Mouse (Mus musculus): ENCODE measurements around the gene Cdpf1.

The Cdpf1 gene

DNA sequence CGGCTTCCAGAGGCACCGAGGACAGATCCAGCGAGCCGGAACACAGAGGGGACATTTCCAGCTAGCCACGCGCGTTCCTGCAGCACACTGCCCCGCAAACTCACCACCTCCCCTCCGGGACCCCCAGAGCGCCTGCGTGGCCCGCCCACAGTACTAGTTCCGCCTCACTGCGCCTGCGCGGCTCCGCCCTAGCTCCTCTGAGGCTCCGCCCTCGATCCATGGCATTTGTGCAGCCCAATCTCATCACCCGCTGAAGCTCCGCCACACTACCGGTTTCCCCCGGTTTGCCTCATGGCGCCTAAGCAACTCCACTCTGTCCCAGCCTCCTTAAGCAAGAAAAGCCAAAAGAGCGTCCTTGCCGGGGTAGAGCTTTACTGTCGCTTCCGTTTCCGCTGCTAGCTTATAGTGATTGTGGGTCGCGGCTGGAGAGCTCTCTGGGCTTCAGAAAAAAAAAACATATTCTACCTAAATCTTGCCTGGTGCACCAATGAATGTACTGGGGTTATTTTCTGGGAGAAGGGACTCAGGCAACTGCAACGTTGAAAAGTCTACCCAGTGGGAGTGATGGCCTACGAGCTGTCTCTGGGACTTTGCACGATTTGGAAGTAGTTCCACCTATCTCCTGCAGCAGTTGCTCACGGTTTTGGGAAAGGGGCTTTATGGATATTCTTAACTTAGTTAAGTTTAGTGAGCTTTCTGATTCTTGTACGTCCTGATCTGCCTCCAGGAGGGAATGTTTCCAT is at the start of gene Cdpf1:
Gene Cdpf1 (minus strand): TSS at position 163 of the 743 bp plus-strand sequence.
- DNase-seq (ENCODE audit: low spot score in 2 of 2) = peak; percentile 99

DNA sequence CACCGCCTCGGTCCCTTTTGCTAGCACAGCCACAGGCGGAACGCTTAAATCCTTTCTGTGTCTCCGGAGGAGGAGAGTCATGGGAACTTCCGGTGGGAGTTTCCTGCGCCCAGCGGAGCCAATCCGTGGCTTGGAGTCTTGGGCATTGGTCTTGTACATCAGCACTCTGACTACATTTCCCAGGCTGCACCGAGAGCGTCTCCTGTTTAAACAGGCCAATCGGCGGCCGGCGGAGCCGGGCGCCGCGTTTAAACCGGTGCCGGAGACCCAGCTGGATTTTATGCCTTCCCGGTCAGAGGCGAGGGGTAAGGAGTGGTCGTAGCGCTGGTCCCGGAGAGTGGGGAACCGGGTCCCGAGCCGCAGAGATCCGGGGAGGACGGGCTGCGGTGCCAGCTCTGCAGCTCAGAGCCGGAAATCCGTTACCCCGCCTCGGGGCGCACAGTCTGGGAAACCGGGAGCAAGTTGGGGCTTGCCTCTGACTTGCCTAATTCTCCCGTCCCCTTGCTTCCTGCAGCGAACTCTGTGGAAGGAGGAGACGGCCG is 48.1 kb upstream of the Cdpf1 start, which contains the start of gene Gtse1:
Gene Gtse1 (plus strand): TSS at position 256 of the 542 bp plus-strand sequence.
- DNase-seq (ENCODE audit: low spot score in 2 of 2) = peak; percentile 93

DNA sequence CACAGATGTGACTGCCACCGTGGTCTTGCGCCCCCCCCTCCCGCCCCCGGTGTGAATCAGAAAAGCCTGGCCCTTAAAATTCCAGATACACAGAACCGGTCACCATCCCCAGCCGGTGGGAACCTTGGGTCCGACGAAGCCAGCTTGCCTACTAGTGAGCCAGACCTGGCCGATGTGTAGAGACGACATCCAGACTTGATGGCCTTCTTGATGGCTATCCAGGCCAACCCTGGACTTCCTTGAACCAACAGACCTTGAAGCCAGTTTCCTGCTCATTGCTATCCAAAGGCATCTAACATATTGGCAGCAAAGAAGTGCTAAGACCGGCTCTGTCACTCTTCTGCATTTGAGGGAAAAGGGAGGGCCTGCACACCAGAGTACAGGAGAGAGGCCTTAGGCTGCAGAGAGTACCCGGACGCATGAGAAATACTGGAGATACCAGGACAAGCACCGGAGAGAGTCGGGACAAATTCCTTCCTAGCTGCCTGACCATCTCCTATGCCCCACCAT is 47.5 kb upstream of the Cdpf1 start:
- no peak for DNase-seq (ENCODE audit: low spot score in 2 of 2)

DNA sequence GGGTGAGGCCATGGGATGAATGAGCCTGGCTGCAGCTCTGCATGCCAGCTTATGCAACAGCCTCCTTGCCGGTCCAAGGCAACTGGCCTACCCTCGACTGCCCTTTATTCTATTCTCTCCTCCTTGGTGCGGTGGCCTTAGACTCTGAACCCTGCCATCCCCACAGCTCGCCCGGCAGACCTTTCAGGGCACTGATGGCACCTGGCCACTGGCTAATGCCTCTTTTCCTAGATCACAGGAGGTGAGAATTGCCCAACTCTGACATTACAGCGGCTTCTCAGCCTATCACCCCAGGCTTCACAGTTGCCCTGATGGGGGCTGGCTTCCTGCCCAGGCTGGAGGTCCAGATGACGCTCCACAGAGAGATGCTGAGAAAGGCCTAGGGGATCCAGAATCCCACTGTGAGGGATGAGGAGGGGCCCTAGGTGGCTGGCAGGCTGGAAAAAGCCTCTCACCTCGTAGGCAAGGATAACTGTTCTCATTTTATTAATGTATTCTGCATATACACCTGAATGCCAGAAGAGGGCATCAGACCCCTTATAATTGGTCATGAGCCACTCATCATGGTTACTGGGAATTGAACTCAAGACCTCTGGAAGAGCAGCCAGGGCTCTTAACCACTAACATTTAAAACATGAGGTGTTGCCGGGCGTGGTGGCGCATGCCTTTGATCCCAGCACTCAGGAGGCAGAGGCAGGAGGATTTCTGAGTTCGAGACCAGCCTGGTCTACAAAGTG is 40.3 kb upstream of the Cdpf1 start:
- DNase-seq (ENCODE audit: low spot score in 2 of 2) = no peak

DNA sequence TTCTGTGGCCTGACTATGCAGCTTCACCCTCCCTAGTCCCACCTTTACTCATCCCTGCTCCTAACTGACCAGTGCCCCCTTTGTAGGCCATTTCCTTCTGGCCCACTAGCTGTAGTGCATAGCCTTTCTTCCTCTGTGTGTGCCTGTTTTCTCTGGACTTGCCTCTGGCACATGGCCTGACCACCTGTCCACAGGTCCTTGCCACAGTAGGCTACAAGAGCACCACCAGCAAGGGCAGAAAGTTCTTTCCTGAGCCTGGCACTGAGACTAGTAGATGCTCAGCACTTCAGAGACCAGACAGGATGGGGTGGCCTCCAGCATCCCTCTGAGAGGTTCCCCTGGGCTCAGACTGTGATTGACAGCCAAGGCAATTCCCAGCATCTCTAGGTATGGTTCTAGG is 33.6 kb upstream of the Cdpf1 start:
- DNase-seq (ENCODE audit: low spot score in 2 of 2) = no peak

DNA sequence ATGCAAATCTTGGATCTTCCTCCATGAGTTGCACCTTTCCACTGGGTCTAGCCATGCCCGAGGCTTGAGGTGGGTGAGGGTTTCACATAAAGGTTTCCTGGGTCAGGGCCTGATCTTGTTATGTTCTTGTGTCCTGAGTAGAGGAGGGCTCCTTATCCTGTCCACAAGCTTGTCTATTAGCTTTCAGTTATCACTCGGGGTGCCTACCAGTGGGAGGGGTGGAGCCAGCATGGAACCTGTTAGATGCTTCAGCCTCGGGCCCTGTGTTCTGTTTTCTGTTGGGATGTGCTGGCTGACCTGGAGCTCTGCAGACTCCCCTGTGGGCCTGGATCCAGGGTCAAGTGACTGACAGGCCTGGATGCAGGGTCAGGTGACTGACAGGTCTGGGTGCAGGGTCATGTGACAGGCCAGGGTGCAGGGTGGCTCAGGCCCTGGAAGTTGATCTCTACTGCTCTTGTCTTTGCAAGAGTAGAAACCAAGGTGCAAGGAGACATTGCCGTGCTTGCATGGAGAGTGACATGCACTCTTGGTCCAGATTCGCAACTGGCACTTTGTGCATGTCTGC is 30.4 kb upstream of the Cdpf1 start:
- no peak for DNase-seq (ENCODE audit: low spot score in 2 of 2)

DNA sequence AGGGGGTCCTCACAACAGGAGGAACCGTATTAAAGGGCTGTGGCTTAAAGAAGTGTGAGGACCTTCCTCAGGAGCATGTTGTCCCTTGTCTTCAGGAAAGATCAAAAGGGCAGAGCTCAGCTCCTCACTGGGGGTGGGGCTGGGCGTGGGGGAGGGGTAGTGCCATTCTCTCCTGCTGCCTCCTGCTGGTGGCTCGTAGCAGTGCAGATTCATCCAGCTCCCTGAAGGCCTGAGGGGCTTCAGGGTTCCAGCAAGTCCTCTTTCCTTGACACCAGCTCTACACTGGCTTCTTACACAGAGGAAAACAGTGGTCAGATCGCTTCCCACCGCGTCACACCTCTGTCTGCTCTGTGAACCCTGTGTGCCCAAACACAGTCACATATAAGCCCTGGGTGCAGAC is 29.5 kb upstream of the Cdpf1 start:
- DNase-seq (ENCODE audit: low spot score in 2 of 2) = no peak

DNA sequence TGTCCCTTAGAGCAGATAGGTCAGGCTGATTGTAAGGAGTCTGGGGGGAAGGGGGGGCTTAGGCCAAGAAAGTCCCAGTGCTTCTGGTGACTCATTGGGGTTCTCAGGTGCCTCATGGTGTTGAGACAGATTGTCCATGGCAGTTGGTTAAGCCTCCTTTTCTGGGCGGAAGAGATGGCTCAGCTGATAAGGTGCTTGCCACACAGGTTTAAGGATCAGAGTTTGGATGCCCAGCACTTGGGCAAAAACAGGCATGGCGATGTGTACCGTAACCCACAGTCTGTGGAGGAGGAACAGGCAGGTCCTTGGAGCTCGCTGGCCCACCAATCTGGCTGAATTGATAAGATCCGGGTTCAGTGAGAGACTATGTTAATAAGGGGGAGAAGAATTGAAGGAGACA is 25.4 kb upstream of the Cdpf1 start:
- peak; percentile 64 to 69 for DNase-seq (ENCODE audit: low spot score in 2 of 2)

DNA sequence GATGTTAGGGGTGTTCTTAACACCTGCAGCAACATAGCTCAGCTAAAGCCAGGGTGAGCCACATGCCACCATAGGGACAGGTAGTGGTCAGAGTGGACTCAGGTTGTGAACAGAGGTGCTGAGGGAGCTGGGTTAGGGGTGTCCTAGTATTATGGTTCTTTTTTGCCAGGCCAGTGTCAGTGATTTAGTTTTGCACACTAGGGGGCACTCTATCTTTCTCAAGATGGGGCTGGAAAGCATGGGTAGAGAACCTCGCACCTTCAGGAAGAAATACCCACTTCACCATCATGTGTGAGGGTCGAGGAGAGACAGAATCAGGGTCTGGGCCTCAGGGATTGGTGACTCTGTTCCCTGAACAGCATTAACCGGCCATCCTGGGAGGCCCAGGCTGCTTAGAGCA is 23.8 kb upstream of the Cdpf1 start:
- DNase-seq (ENCODE audit: low spot score in 2 of 2) = no peak

DNA sequence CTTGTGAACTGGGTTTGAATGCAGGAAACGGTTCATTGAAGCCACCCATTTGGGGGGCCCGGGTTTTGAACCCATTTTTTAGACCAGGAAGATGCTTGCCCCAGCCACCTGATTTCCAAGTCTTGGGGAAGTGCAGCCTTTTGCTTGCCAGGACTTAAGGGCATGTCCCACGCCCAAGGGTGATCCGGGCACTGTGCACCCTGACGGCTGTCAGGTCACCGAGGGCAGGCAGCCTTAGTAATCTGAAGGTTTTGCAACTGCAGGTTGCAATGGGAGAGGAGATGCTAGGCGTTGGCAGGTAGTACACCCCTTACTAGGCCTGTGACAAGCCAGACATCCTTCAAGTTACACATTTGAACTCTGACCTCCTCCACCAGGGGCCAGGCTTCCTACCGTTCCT is 21.1 kb upstream of the Cdpf1 start:
- no peak for DNase-seq (ENCODE audit: low spot score in 2 of 2)

DNA sequence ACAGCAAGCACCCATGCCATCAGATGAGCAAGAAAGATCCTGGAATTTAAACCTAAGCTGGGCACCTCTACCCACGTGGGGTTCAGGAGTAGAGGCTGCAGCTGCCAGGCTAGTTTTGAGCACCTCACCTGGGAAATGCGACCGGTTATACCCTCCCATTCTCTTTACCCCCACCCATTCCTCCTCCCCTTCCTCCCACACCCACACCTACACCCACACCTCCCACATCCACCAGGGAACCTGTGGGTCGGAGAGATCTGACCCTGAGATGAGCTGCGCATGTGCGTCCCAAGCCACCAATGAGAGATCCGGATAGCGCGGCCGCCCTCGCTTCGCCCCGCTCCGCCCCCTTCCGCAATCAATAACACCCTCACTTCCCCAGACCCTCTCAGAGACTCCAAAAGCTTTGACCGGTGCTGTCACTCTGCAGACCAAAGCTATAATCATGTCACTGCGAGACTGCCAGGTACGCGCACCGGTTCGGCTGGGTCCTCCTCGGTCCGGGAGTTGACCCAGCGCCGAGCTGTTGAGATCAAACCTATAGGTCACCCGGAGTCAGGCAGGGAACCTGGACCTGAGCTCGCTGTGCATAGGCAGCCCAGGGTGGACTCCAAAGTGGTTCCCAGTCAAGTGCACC is 20.6 kb upstream of the Cdpf1 start, which contains the start of gene Ttc38:
Gene Ttc38 (plus strand): TSS at position 353 of the 637 bp plus-strand sequence.
- peak; percentile 80 to 88 for DNase-seq (ENCODE audit: low spot score in 2 of 2)

DNA sequence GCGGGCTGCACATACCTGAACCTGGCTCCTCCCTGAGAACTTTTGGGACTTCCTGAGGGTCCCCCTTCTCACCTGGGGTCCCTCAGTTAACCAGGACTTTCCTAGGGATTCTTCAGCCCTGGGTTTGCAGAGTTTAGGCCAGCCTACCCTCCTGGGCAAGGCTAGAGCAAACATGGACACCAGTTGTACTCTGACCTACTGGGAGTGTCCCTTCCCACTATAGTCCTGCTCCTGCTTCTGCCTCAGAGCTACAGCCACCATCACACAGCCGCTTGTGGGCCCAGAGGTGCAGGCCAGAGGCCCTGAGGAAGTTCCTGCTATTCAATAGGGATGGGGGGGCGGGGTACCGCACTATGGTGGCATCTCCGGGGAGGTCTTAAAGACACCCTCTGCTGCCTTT is 18.0 kb upstream of the Cdpf1 start:
- DNase-seq (ENCODE audit: low spot score in 2 of 2) = no peak

DNA sequence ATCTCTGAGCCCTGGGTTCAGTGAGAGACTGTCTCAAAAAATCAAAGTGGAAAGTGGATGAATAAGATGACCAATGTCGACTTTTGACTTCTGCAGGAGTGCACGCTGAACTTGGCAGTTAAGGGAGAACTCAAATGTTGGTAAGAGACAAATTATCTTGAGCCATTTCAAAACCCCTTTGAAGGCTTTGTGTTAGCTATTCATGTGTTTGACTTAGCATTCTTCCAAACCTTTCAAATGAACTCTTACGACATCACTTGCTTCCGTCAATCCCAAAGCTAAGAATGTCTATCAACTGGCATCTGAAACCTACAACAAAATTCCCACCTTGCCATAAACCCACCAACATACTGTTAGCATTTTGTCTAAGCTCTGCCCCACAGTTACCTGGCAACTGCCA is 16.6 kb upstream of the Cdpf1 start:
- no peak for DNase-seq (ENCODE audit: low spot score in 2 of 2)

DNA sequence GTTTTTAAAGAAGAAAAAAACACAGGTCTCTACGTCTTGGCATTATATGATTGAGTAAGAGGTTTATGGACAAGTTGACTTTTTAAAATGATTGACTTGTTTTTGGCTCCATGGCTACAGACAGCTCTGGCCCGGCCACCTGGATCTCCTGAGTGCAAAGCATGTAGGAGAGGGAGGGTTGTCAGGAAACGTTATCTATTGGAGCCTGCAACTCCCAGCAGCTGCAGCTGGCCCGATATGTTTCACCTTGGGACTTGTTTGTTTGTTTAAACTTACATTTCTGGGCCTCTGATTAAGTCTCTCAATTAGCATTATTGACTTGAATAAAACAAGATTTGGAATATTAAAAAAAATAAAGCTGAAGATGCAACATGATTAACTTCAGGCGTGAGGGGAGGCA is 15.2 kb upstream of the Cdpf1 start:
- no peak for DNase-seq (ENCODE audit: low spot score in 2 of 2)

DNA sequence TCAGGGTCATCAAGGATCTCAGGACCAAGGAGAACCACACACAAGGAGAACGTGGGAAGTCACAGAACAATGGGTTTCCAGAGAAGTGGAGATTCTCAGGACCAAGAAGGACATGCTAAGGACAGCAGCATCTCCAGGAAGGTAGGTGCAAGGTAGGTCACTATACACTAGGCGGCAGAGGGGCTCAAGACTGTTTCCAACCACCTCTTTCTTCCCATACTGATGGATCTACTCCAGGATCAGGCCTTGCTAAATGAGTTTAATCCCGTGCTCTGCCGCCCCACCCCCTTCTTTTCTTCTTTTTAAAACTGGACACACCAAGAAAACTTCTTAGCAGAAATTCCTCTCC is 10.5 kb upstream of the Cdpf1 start:
- no peak for DNase-seq (ENCODE audit: low spot score in 2 of 2)

DNA sequence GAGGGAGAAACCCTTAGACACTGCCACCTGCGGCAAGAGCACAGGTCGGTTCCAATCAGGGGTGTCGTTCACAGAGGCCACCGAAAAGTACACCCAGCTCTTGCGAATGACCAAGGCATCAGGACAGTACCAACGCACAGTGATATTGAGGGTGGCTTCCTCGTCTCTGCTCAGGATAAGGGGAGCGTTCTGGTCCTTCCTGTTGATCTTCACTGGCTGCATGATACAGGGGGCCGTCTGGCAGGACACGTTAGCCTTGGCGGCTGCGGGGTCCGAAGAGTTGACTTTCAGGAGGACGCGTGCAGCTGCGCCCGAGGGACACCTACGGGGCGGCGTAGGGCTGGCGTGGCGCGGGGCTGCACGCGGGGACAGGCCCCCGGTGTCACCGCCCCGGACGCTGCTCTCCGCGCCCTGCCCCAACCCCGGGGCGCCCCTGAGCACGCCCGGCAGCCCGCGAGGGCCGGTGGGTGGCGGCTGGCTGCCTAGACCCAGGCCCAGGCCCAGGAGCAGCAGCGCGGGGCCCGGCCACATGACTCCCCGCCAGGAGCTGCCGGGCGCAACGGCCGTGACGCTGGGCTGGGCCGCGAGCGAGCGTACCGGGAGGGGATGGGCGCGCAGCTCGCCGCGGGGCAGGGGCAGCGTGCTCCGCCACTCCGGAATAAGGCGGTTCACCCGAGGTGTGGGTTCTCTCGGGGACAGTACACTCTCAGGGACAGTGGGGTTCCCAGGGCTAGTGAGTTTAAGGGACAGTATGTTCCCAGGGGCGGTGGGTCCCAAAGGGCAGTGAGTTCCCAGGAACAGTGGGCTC is 9.9 kb upstream of the Cdpf1 start, which contains the start of gene Pkdrej:
Gene Pkdrej (minus strand): TSS at position 532 of the 808 bp plus-strand sequence.
- peak in 1 of 2 experiments; percentile 33 for DNase-seq (ENCODE audit: low spot score in 2 of 2)

DNA sequence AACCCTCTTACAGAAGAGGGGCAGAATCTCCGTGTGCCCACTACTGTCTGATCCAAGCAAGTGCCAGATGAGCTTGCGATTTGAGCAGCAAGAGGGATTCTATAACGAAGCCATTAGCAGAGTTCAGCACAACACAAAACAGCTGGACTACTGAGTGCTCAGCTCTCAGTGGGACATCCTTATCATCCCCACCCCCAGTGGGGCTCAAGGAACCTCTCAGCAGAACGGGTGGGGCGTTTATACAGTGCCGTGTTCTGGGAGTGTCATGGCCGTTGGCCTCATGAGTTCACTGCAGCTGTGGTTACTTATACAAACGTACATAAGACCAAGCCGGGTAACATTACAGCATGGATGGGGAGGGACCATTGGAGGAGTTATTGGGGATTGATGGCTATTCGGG is 1.9 kb upstream of the Cdpf1 start:
- no peak for DNase-seq (ENCODE audit: low spot score in 2 of 2)

DNA sequence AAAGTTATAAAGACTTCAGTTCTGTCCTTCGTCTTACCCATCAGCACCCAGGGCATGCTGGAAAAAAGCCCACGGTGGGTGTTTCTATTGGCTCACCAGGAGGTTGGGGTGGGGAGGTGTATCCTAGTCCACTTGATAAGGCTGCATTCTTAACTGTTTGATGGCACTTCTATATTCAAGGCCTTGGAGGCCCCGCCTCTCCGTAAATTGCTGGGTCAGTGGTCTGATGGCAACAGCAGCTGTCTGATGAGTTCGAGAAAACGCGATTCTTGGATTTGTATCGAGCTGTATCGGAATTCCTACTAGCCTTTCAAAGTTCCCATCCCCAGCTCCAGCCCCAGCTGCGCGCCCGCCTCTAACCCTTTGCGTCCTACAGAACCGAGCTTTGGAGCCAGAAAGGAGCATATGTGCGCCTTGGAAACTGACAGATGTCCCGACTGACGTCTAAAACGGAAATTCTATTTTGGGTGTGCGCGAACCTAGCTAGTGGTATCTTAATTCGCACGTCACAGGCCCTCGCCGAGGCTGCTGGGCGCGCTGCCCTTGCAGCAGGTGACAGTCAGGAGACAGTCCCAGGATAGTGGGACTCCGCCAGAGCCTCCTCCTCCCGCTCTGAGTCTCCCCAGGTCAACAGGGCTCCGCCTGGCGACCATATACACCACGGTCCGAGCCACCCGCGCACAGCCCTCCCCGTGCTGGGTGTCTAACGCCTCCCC is 533 bp downstream of the Cdpf1 start:
- DNase-seq (ENCODE audit: low spot score in 2 of 2) = peak; percentile 17 to 38

DNA sequence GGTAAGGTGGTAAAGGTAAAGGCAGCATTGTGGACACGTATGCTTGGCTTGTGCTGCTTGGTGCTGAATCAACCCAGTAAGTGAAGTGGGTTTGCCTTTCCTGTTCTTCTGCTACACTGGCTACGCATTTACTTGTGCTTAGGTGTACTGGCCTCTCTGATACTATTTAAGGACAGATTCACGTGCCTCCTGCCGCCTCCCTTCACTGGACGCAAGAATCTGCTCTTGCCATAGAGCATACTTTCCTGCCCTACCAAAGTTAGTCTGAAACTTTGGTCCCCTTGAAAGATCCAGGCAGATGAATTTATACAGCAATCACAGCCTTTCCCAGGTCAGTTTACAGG is 1.1 kb downstream of the Cdpf1 start:
- no peak for DNase-seq (ENCODE audit: low spot score in 2 of 2)

DNA sequence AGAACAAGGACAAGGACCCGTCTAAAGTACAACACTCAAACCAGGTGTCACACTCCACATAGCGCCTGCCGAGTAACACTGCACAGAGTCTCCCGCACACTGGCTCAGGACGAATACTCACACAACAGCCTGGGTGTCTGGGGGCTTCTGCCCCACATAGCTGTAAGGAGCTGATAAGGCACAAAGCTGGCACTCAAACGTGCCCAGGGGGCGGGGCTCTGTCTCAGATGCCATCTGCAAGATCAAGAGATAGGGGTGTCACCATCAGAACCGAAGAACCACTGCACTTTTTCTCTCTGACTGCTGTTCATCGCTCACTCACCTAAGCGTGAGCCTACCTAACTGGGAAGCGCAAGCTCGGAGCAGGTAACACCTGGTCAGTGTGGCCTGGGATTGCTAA is 2.4 kb downstream of the Cdpf1 start:
- no peak for DNase-seq (ENCODE audit: low spot score in 2 of 2)
